Mouse (Mus musculus) spleen, adult 2 months (tissue): ENCODE data around the gene Gm39115. TPM values are rescaled to one million over a fixed set of nuclear protein-coding genes. Genes with fewer than 3 reads are reported as not detected.
"Not testable (repeated sequence)": the region's sequence is repeated elsewhere in the genome, so short reads cannot be mapped to it uniquely, and the experiment has no call there.

ENCODE experiments used
- DNase-seq, 2 experiments: peaks; one replicate each; pipeline versions ENCODE4 v3.0.0 to v3.0.0-alpha.2; 2012 to 2021; ENCODE audit warnings: low spot score in 2 of 2, low read depth in 1 of 2
- H3K27ac ChIP-seq: fragments of 200-500 bp; 2 replicates; pipeline ENCODE4 v1.5.1; 2012; ENCODE audit warnings: low read length, inconsistent platforms; ENCODE audit not compliant: insufficient read depth
- H3K27me3 ChIP-seq: fragments of 200-500 bp; 2 replicates; pipeline ENCODE4 v1.6.1; 2012; ENCODE audit warnings: mild to moderate bottlenecking, moderate library complexity, low read length, inconsistent platforms; ENCODE audit not compliant: control insufficient read depth, insufficient read depth
- H3K36me3 ChIP-seq: fragments of 200-500 bp; 2 replicates; pipeline ENCODE4 v1.6.1; 2012; ENCODE audit warnings: mild to moderate bottlenecking, low read length, inconsistent platforms; ENCODE audit not compliant: control insufficient read depth, insufficient read depth
- H3K4me1 ChIP-seq: fragments of 200-500 bp; 2 replicates; pipeline ENCODE4 v1.6.1; 2011; ENCODE audit warnings: inconsistent platforms; ENCODE audit not compliant: control insufficient read depth, insufficient read depth, insufficient read length
- H3K4me3 ChIP-seq: fragments of 200-500 bp; 2 replicates; pipeline ENCODE4 v1.5.1; 2011; ENCODE audit warnings: mild to moderate bottlenecking, inconsistent platforms; ENCODE audit not compliant: insufficient read depth, insufficient read length; ENCODE audit errors: extremely low read depth
- CTCF ChIP-seq: fragments of 200-500 bp; IDR thresholded peaks from 2 replicates; pipeline ENCODE4 v1.5.1; 2011; ENCODE audit warnings: mild to moderate bottlenecking, inconsistent platforms; ENCODE audit not compliant: insufficient read depth, insufficient read length, insufficient replicate concordance; ENCODE audit errors: extremely low read depth
- POLR2A ChIP-seq: fragments of 200-500 bp; IDR thresholded peaks from 2 replicates; pipeline ENCODE4 v1.6.1; 2011; ENCODE audit warnings: low read depth, low read length, inconsistent platforms
- WGBS: fragments of 180-500 bp; shearing (Covaris S2); methylation state at CpG from one replicate; pipeline ENCODE4 v1.1.7; 2018; 5-methylcytosine and 5-hydroxymethylcytosine counted together
- polyA plus RNA-seq: library from polyadenylated mRNA; depleted of rRNA; stranded (reverse); fragments of >200 nt; gene quantifications from 2 replicates; pipeline ENCODE4 v1.2.3, GENCODE M21; 2012; rRNA removed

Gm39115 gene
- polyA plus RNA-seq: not detected in 2 replicates

GRCm38 (mm10) chr7:142135934-142136333 lies at the start of gene Gm39115:
Gm39115 (minus strand) TSS chr7:142136034.
- not testable (repeated sequence) for H3K4me3 ChIP-seq, H3K36me3 ChIP-seq, DNase-seq, H3K4me1 ChIP-seq, H3K27ac ChIP-seq, H3K27me3 ChIP-seq
- WGBS: 2% methylated on average over 2 of the region's 2 CpGs

- no peaks in the 10 kb centered on the region for H3K36me3 ChIP-seq
- TF ChIP-seq CTCF: no peak
- no peak for TF ChIP-seq POLR2A
- no peaks in the 10 kb centered on the region for H3K4me1 ChIP-seq
- H3K27me3 ChIP-seq: no peaks in the 10 kb centered on the region
- no peak for DNase-seq
- H3K27ac ChIP-seq: no peak overlapping the region
- no peak overlapping the region for H3K4me3 ChIP-seq
- 38% methylated on average over 1 of the region's 1 CpGs for WGBS
Observed at GRCm38 (mm10) chr7:142181021-142181420, 45.2 kb upstream of the Gm39115 start.

- DNase-seq: no peak
- Histone ChIP-seq H3K4me3 (no peak overlapping the region), H3K4me1 (no peaks in the 10 kb centered on the region), H3K27ac (no peak overlapping the region), H3K36me3 (no peaks in the 10 kb centered on the region), H3K27me3 (no peaks in the 10 kb centered on the region)
- no peak for TF ChIP-seq CTCF
- 93% methylated on average over 1 of the region's 1 CpGs for WGBS
Observed at GRCm38 (mm10) chr7:142178685-142179084, 42.9 kb upstream of the Gm39115 start.

- not testable (repeated sequence) for H3K4me3 ChIP-seq, H3K4me1 ChIP-seq, H3K36me3 ChIP-seq, H3K27me3 ChIP-seq, DNase-seq, H3K27ac ChIP-seq
Observed at GRCm38 (mm10) chr7:142175905-142176304, 40.1 kb upstream of the Gm39115 start, which contains the start of gene Krtap5-2. Krtap5-2 (minus strand) TSS chr7:142176005.

- Histone ChIP-seq H3K4me1 (no peaks in the 10 kb centered on the region), H3K4me3 (no peak overlapping the region), H3K27ac (no peak overlapping the region), H3K27me3 (no peaks in the 10 kb centered on the region), H3K36me3 (no peaks in the 10 kb centered on the region)
- TF ChIP-seq CTCF: no peak
- 49% methylated on average over 3 of the region's 3 CpGs for WGBS
- no peak for DNase-seq
Observed at GRCm38 (mm10) chr7:142169836-142170235, 34.0 kb upstream of the Gm39115 start.

- not testable (repeated sequence) for H3K27ac ChIP-seq, DNase-seq, H3K27me3 ChIP-seq, H3K4me3 ChIP-seq, H3K4me1 ChIP-seq, H3K36me3 ChIP-seq
Observed at GRCm38 (mm10) chr7:142165639-142166038, 29.8 kb upstream of the Gm39115 start, which contains the start of gene Gm4553. Gm4553 (minus strand) TSS chr7:142165739.

GRCm38 (mm10) chr7:142159366-142159765 lies 23.5 kb upstream of the Gm39115 start:
- Histone ChIP-seq H3K4me3 (no peak overlapping the region), H3K27ac (no peak overlapping the region), H3K4me1 (no peaks in the 10 kb centered on the region), H3K27me3 (no peaks in the 10 kb centered on the region), H3K36me3 (no peaks in the 10 kb centered on the region)
- DNase-seq: no peak
- 96% methylated on average over 3 of the region's 3 CpGs for WGBS
- TF ChIP-seq POLR2A (no peak), CTCF (no peak)

GRCm38 (mm10) chr7:142157013-142157412 lies 21.2 kb upstream of the Gm39115 start, which contains the start of gene Gm29735:
Gm29735 (minus strand) TSS chr7:142157113.
- H3K4me1 ChIP-seq, DNase-seq, H3K27me3 ChIP-seq, H3K36me3 ChIP-seq, H3K27ac ChIP-seq, H3K4me3 ChIP-seq: not testable (repeated sequence)
- 12% methylated on average over 2 of the region's 2 CpGs for WGBS
